Mouse (Mus musculus): ENCODE measurements around the gene Skint2. TPM values are rescaled to one million over a fixed set of nuclear protein-coding genes. Genes with fewer than 3 reads are reported as not detected.

Gene Skint2
- not detected in 2 replicates for polyA plus RNA-seq (2014; fragmentation: Nextera tagmentation; extraction: Ambion mirVana)

- no peak within 1 kb of the TSS for H3K9ac ChIP-seq (replicated peaks; ENCODE audit: low read depth, low read length)
- H3K4me2 ChIP-seq (replicated peaks; ENCODE audit: low read depth, low read length), result no peak within 1 kb of the TSS
- WGBS, result 76% methylated on average over 2 of the region's 2 CpGs
- H3K27me3 ChIP-seq (ENCODE audit: control insufficient read depth, insufficient read depth, low read length), result no peaks in the 10 kb centered on the region
- H3K9me3 ChIP-seq (ENCODE audit: control insufficient read depth, low read depth, low read length), result no peaks in the 10 kb centered on the region
- ATAC-seq (ENCODE audit: insufficient number of reproducible peaks, insufficient read depth, low FRiP score, low read depth), result no peak
- no peaks in the 10 kb centered on the region for H3K36me3 ChIP-seq (ENCODE audit: control insufficient read depth, insufficient read depth, low read length)
- H3K4me3 ChIP-seq (ENCODE audit: low read depth, low read length), result no peak within 1 kb of the TSS
- no peak within 1 kb of the TSS for H3K27ac ChIP-seq (ENCODE audit: low read length)
- H3K4me1 ChIP-seq (ENCODE audit: control insufficient read depth, insufficient read depth, low read length), result no peaks in the 10 kb centered on the region
These were observed at the start of gene Skint2 for GRCm38 (mm10) chr4:112556894-112557293. Skint2 (plus strand) TSS chr4:112557194.

Other genes starting within 250 kb of the Skint2 start
- gene Skint9, start 123.2 kb upstream of the Skint2 start, polyA plus RNA-seq (2014; fragmentation: Nextera tagmentation; extraction: Ambion mirVana), result not detected in 2 replicates
- gene Skint10, start 217.7 kb downstream of the Skint2 start, polyA plus RNA-seq (2014; fragmentation: Nextera tagmentation; extraction: Ambion mirVana), result not detected in 2 replicates

Data from stomach, embryonic 14.5 days (tissue).